Mouse (Mus musculus) common myeloid progenitor, adult 5-6 weeks (primary cell): Measurements from ENCODE around the gene Ireb2. TPM values are rescaled to one million over a fixed set of nuclear protein-coding genes. Genes with fewer than 3 reads are reported as not detected.
A peak's percentile ranks its signal among the peaks of the same experiment; 100 is the strongest.
"Not testable (repeated sequence)": the region's sequence is repeated elsewhere in the genome, so short reads cannot be mapped to it uniquely, and the experiment has no call there.

ENCODE experiments used
- ATAC-seq: replicated peaks from 2 replicates; pipeline ENCODE4 v1.8.0; 2016; ENCODE audit warnings: low read depth, mild to moderate bottlenecking, moderate TSS enrichment, inconsistent platforms; ENCODE audit not compliant: poor library complexity, severe bottlenecking
- total RNA-seq: library from RNA; stranded (forward); fragments of 200-1000, 187-1606 nt; gene quantifications from 2 replicates; pipeline ENCODE4 v1.2.3, GENCODE M21; 2017

The Ireb2 gene
- total RNA-seq, result 36.8 and 60.5 TPM in 2 replicates

GRCm38 (mm10) chr9:54863363-54864281, at the start of gene Ireb2:
Gene Ireb2 (plus strand): TSS chr9:54863789.
- ATAC-seq, result peak; percentile 95

GRCm38 (mm10) chr9:54816508-54817201, 46.9 kb upstream of the Ireb2 start:
- no peak for ATAC-seq

GRCm38 (mm10) chr9:54821442-54822100, 42.0 kb upstream of the Ireb2 start:
- ATAC-seq, result peak; percentile 80

DNA sequence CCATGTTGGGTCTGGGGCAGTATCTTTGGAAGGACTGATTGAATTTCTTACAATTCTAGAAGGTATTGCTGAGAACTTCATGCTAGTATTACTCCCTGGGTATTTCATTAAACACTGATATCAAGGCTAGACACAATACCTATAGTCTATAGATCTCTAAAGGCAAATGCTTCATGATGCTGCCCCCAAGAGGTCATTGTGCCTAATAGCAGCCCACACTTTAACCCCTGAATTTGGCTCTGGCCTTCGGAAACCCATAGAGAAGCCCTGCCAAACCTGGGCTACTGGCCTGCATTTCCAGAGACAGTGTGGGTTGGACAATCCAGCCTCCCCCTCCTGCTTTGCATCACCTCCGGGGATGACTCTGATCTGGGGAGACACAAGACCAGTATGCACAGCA, 33.8 kb upstream of the Ireb2 start:
- peak; percentile 50 for ATAC-seq

DNA sequence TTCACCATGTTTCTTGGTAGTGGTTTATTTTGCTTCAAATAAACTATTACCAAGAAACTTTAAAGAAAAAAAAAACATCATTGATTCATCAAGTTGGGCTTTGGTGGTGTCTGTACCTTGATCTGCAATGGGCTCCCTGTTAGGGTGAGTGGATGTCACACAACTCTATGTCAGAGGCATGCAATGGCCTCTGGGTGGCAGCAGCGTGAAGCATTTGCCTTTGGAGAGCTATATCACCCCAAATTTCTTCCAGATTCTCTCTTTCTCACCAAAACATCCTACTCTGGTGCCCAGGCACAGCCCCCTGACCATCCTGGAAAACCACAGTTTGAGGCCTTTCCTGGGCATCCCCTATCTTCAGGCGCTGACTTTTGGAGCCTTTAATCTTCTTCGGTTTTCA, 33.0 kb upstream of the Ireb2 start:
- ATAC-seq, result peak; percentile 85

GRCm38 (mm10) chr9:54833831-54834230, 29.8 kb upstream of the Ireb2 start:
- ATAC-seq, result no peak

- ATAC-seq, result not testable (repeated sequence)
Observed at GRCm38 (mm10) chr9:54835951-54836717, 27.5 kb upstream of the Ireb2 start.

DNA sequence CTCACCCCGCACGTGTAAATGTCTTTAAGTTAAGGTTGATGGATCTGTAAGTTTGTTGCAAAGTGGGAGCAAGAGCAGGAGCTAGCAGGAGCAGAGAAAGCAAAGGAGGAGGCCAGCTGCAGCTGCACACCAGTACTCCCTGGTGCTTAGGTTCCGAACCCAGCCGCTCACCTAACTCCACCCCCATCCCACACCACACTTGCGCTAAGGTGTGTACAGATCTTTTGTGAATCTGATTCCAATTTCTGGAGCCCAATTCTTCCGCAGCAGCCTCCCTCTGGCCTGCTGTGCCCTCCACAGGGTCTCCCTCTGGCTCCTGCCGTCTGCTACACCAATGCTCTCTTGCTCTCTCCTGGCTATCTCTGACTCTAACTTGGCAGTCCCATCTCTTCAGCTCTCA, 25.8 kb upstream of the Ireb2 start:
- no peak for ATAC-seq

DNA sequence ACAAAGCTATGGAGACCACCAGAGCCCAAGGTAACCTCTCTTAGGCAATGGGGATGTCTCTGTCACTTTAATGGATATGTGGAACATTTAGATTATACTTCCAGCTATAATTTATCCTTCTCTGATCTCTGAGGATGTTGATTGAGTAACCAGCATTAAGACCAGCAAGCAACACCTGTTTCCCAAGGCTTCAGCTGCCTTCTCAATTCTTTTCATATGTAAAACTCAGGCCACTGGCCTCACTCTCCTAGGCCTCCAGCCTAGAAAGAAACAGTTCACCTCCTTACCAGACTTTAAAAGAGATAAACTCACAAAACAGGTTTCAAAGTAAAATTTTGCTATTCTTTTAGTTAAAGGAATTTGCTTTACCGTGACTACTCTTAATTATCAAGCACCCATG, 23.4 kb upstream of the Ireb2 start:
- no peak for ATAC-seq

GRCm38 (mm10) chr9:54842311-54842710, 21.3 kb upstream of the Ireb2 start:
- no peak for ATAC-seq

DNA sequence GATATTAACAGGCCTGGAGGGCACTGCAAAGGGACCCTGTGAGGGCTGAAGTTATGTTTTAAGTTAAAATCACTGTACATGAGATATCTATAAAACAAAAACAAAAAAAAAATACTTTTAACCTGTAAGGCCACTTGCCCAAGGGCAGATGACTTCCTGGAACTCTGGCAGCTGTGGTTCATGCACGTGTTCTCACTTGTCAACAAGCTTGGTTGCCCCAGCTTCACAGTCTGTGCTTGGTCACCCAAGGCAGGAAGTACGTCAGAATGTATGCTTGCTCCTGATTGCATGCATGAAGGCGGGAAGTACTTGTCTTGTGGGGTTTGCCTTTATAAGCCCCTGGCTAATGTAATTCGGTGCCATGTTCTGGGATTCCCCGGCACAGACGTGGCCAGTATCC, 19.7 kb upstream of the Ireb2 start:
- ATAC-seq, result peak; percentile 65

DNA sequence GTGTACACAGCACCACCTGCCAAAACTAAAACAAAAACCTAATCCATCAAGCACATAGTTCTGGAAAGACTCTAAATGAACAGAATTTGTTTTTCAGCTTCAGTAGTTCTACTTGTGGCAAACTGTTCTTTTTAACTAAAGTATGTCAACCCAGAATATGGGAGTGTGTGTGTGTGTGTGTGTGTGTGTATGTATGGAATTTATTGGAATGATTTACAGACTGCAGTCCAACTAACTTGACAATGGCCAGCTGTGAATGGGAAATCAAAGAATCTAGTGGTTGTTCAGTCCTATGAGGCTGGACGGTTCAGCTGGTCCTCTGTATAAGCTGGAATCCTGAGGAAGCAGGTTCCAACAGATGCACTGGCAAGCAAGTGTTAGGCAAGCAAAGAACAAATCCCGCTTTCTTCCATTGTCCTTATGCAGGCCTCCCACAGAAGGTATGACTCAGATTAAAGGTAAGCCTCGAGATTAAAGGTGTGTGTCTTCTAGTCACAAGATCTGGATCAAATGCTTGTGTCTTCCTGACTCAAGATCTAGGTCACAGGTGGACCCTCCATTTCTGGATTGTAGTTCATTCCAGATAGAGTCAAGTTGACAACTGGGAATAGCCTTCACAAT, 18.9 kb upstream of the Ireb2 start:
- ATAC-seq, result no peak

DNA sequence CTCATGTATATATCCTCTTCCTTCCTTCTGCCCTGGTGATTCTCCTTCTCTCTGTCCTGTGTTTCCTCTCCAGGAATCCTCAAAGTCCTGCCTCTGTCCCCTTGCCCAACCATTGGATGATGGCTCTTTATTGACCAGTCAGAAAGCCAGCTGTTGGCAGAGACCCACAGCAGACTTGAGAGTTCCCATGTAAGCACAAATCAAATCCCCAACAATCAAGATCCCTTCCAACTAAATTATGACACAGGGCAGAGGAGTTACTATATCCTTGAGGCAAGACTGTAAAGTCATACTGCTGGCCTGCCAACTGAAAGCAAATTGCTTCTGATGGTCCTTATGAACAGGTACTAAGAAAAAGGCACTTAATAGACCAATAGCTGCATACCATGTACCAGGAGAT, 15.4 kb upstream of the Ireb2 start:
- ATAC-seq, result no peak

GRCm38 (mm10) chr9:54853036-54853435, 10.6 kb upstream of the Ireb2 start:
- not testable (repeated sequence) for ATAC-seq

GRCm38 (mm10) chr9:54853619-54854018, 10.0 kb upstream of the Ireb2 start:
- ATAC-seq, result no peak

DNA sequence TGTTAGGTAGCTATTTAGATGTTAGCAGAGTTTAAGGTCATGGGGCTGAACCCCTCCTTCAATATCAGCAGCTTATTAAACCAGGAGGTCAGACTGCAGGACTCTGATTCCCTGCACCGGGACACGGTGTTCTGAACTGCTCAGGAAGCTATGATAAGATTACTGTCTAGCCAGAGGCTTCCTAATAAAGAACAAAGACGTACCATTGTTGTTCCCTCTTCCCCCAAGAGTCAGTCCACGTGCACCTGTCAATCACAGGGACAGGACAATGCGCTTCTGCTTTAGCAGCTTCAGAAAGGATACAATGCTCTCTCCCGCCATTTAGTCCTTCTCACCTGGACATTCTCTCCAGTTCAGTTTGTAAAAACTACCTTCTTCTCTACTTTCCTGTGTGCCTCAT, 8.0 kb upstream of the Ireb2 start:
- no peak for ATAC-seq

- no peak for ATAC-seq
Observed at GRCm38 (mm10) chr9:54856121-54856520, 7.5 kb upstream of the Ireb2 start.

DNA sequence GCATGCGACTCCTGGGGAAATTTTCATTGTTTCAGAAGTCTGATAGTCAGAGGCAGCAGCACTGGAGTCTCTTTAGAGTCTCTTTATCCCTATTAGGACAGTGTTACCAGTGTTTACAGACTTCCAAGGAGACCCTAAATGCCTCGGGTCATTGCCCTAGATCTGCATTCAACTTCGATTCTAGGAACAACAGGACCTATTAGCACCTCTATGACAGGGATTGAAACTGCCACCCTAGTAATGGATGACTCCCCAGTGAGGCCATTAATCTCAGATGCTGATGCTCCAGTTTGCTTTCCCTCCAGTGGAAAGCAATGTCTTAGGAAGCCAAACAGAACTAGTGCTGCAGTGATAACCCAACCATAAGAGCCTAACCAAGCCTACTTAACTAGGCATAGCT, 6.1 kb upstream of the Ireb2 start:
- no peak for ATAC-seq

GRCm38 (mm10) chr9:54860526-54860925, 3.1 kb upstream of the Ireb2 start:
- no peak for ATAC-seq

DNA sequence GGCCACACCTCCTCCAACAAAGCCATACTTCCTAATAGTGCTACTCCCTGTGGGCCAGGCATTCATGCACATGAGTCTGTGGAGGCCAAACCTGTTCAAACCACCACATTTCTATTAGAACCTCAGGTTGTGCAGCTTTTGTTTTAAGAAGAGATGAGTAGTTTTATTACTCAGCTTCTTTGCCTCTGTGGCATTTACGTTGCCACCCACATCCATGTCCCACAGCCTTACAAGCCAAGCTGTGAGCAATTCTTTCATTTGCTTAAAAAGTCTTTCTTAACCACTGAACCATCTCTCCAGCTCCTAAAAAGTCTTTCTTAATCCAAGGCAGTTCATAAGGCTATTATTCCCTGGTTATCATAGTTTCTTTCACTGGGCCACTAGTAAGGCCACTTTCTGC, 15.2 kb downstream of the Ireb2 start:
- ATAC-seq, result no peak
